ENCODE assay signal across 8 mouse cellular contexts in the genomic region with DNA sequence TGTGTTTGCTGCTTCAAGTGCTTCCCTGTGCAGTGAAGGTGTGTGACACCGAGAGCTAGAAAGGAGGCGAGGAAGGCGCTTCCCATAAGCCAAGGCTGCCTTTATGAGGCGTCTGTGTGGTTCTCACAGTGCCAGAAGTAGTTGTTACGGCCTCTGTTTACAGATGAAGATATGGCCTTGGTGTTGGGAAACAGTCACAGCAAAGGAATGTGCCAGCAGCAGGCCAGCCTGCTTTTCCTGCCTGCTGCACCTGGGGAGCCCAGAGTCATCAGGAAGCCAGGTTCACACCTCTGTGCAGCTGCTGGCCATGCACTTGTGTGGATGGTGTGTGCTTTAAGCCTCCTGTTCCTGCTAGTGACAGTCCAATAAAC. TPM values are rescaled to one million over a fixed set of nuclear protein-coding genes. Genes with fewer than 3 reads are reported as not detected.
DNase-seq lines count a peak whose midpoint lies in the region; ATAC-seq and TF ChIP-seq lines count a peak whose summit lies in the region.
"Had no signal": no experiment of that assay in that cellular context is flagged by ENCODE, and none has a peak within 500 bp of the region (broad histone marks: within the 10 kb centered on the region; RNA-seq: fewer than 3 reads in every experiment).

No protein-coding gene starts in this region.

- no peak for TF ChIP-seq POLR2A in kidney, adult 2 months (IDR thresholded peaks at IDR 0.05; ENCODE audit: low read depth, low read length)

- H3K9ac ChIP-seq in lung, postnatal 0 days (replicated peaks; ENCODE audit: low read depth), result no peak overlapping the region

- no peak overlapping the region for H3K4me2 ChIP-seq in lung, postnatal 0 days (replicated peaks; ENCODE audit: low read depth, low read length)

- H3K4me1 ChIP-seq in kidney, adult 2 months (ENCODE audit: control insufficient read depth, insufficient read depth, low read length), result peaks cover 28% of the 10 kb centered on the region
- peaks cover 43% of the 10 kb centered on the region for H3K4me1 ChIP-seq in lung, postnatal 0 days (ENCODE audit: insufficient read depth, low read depth, low read length)

- H3K27me3 ChIP-seq in kidney, adult 2 months (replicated peaks; ENCODE audit: control insufficient read depth, insufficient read depth, low read length), result no peaks in the 10 kb centered on the region
- no peaks in the 10 kb centered on the region for H3K27me3 ChIP-seq in lung, postnatal 0 days (replicated peaks; ENCODE audit: insufficient read depth, low read length)

- ATAC-seq in lung, postnatal 0 days, result peak; percentile 92

- 67% methylated on average over 5 of the region's 5 CpGs for WGBS in kidney, adult 2 months
- WGBS in lung, postnatal 0 days, result 14% methylated on average over 5 of the region's 5 CpGs

- no peaks in the 10 kb centered on the region for H3K9me3 ChIP-seq in lung, postnatal 0 days (ENCODE audit: low read length)

- DNase-seq in urinary bladder, postnatal 14 days (ENCODE audit: low spot score), result peak; percentile 73
- no peak for DNase-seq in urinary bladder, adult 2 months (ENCODE audit: low spot score)
- DNase-seq in kidney, adult 2 months, result peak; percentile 68
- peak; percentile 93 for DNase-seq in lung, postnatal 0 days (ENCODE audit: low spot score)
- DNase-seq in cerebellum, adult 11 months, result no peak
- no peak for DNase-seq in left cerebral cortex, postnatal 25 days (ENCODE audit: low spot score in 2 of 2)
- DNase-seq in spleen, postnatal 36 days (ENCODE audit: low spot score in 2 of 2), result no peak
- DNase-seq: adrenal gland, adult 8-10 months had no signal

- H3K4me3 ChIP-seq in kidney, adult 2 months (ENCODE audit: insufficient read depth, low read depth, low read length), result no peak overlapping the region
- H3K4me3 ChIP-seq in lung, postnatal 0 days (ENCODE audit: low read depth, low read length), result no peak overlapping the region

- intact Hi-C loops in left cerebral cortex, postnatal 25 days (cut with DNase I), result no loop called here

- no peak for TF ChIP-seq CTCF in kidney, adult 2 months (conservative IDR thresholded peaks at IDR 0.05; ENCODE audit: insufficient read depth, insufficient read length, low read depth, low read length)
- TF ChIP-seq CTCF in lung, postnatal 0 days (IDR thresholded peaks at IDR 0.05), result no peak

- peak overlapping the region; percentile 83 for H3K27ac ChIP-seq in kidney, adult 2 months (ENCODE audit: insufficient read depth, low read depth, low read length)
- peak overlapping the region; percentile 84 for H3K27ac ChIP-seq in lung, postnatal 0 days (ENCODE audit: low read length)

- no peaks in the 10 kb centered on the region for H3K36me3 ChIP-seq in kidney, adult 2 months (ENCODE audit: control insufficient read depth, insufficient read depth, low read length)
- no peaks in the 10 kb centered on the region for H3K36me3 ChIP-seq in lung, postnatal 0 days (ENCODE audit: insufficient read depth, low read length)

- peak; percentile 91 for TF ChIP-seq EP300 in lung, postnatal 0 days (IDR thresholded peaks at IDR 0.05)

RNA-seq across cellular contexts. Expression of a gene that starts 16.6 kb away (rescaled TPM):
- polyA plus RNA-seq in urinary bladder, adult 2 months (2012; rRNA removed), result 42.2 and 55.3 TPM in 2 replicates
- polyA plus RNA-seq in kidney, adult 2 months (2012; rRNA removed), result 35.1 and 42.3 TPM in 2 replicates
- 148 and 161 TPM in 2 replicates for polyA plus RNA-seq in lung, postnatal 0 days (2015; fragmentation: Nextera tagmentation; extraction: Ambion mirVana)
- total RNA-seq in left cerebral cortex, postnatal 25 days (2021), result 100 to 1,000 TPM; 117 TPM

RNA-seq across cellular contexts. Expression of a gene that starts 17.9 kb away (rescaled TPM):
- 2.9 and 4.4 TPM in 2 replicates for polyA plus RNA-seq in urinary bladder, adult 2 months (2012; rRNA removed)
- 4.3 and 5.1 TPM in 2 replicates for polyA plus RNA-seq in kidney, adult 2 months (2012; rRNA removed)
- polyA plus RNA-seq in lung, postnatal 0 days (2015; fragmentation: Nextera tagmentation; extraction: Ambion mirVana), result 3.9 and 4.4 TPM in 2 replicates
- 10 to 100 TPM; 22.8 to 23.2 TPM for total RNA-seq in left cerebral cortex, postnatal 25 days (2021)

Comparison
In these comparisons a context has a peak if more than half of its experiments do, and no peak if none do; other contexts are left out.
1. DNase-seq: peak in urinary bladder, postnatal 14 days (single experiment), kidney, adult 2 months (single experiment) and lung, postnatal 0 days (single experiment); none in urinary bladder, adult 2 months (single experiment), cerebellum, adult 11 months (single experiment), left cerebral cortex, postnatal 25 days (0 of 2) and spleen, postnatal 36 days (0 of 2).